Mouse (Mus musculus) embryonic facial prominence, embryonic 15.5 days (tissue): ENCODE results near the gene Gm8113. TPM values are rescaled to one million over a fixed set of nuclear protein-coding genes. Genes with fewer than 3 reads are reported as not detected.
A peak's percentile ranks its signal among the peaks of the same experiment; 100 is the strongest.
"Not testable (repeated sequence)": the region's sequence is repeated elsewhere in the genome, so short reads cannot be mapped to it uniquely, and the experiment has no call there.

ENCODE experiments used
- ATAC-seq: fragments of 200-750 bp; cut with Nextera tagmentation; 2 replicates; pipeline ENCODE4 v1.8.0; 2017; ENCODE audit warnings: low read depth, moderate TSS enrichment; ENCODE audit not compliant: insufficient number of reproducible peaks, low FRiP score, low TSS enrichment
- H3K27ac ChIP-seq: fragments of 300-500 bp; sonication (generic); replicated peaks from 2 replicates; pipeline ENCODE4 v1.5.1; 2015; ENCODE audit warnings: mild to moderate bottlenecking, inconsistent platforms
- H3K27me3 ChIP-seq: fragments of 300-500 bp; sonication (generic); 2 replicates; pipeline ENCODE4 v1.6.1; 2015; ENCODE audit warnings: inconsistent platforms
- H3K36me3 ChIP-seq: fragments of 300-500 bp; sonication (generic); 2 replicates; pipeline ENCODE4 v1.6.1; 2015; ENCODE audit warnings: mild to moderate bottlenecking, inconsistent platforms
- H3K4me1 ChIP-seq: fragments of 300-500 bp; sonication (generic); 2 replicates; pipeline ENCODE4 v1.6.1; 2015; ENCODE audit warnings: inconsistent platforms
- H3K4me2 ChIP-seq: fragments of 300-500 bp; sonication (generic); replicated peaks from 2 replicates; pipeline ENCODE4 v1.6.1; 2015; ENCODE audit warnings: mild to moderate bottlenecking, inconsistent platforms
- H3K4me3 ChIP-seq: fragments of 300-500 bp; sonication (generic); replicated peaks from 2 replicates; pipeline ENCODE4 v1.5.1; 2015; ENCODE audit warnings: mild to moderate bottlenecking, inconsistent platforms
- H3K9ac ChIP-seq: fragments of 300-500 bp; sonication (generic); 2 replicates; pipeline ENCODE4 v1.6.1; 2015; ENCODE audit warnings: inconsistent platforms
- H3K9me3 ChIP-seq: fragments of 300-500 bp; sonication (generic); replicated peaks from 2 replicates; pipeline ENCODE4 v1.6.1; 2016; ENCODE audit warnings: inconsistent platforms
- WGBS: fragments of 180-500 bp; shearing (Covaris S2); methylation state at CpG from one replicate; pipeline ENCODE4 v1.1.7; 2015; 5-methylcytosine and 5-hydroxymethylcytosine counted together
- polyA plus RNA-seq: library from polyadenylated mRNA; unstranded; fragments of >200 nt; fragmentation: Nextera tagmentation; extraction: Ambion mirVana; gene quantifications from 2 replicates; pipeline ENCODE4 v1.2.1, GENCODE M21; 2015

Gm8113 gene
- 5.5 and 5.9 TPM in 2 replicates for polyA plus RNA-seq

DNA sequence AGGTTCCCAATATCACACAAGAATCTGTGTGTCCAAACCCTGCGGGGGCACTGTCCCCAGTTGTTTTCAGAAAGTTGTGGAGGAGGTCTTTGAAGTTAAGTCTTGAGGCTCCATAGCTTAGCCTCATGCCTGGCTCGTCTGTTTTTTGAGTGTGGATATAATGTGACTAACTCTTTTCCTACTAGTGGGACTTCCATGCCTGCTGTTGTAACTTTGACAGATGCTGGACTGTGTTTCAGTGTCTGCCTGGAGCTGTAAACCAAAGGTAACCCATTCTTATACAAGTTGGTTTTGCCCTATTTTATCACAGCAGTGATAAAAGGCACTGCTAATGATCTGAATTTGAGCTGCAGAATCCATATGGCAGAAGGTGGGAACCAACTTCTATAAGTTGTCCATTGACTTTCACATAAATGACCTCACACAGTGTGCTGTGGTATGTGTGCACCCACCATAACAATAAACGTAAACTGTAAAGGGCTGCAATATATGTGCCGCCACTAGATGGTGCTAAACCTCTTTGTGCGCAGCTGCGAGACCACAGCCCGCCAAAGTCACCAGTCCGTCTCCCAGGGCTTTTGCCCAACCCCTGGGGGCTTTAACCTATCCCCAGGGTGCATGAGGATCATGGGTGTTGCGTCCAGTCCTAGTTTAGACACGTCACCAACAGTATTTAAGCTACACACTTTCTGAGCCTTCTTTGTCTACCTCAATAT, at the start of gene Gm8113:
Gm8113 (plus strand) TSS at position 703 of the 716 bp plus-strand sequence.
- H3K27me3 ChIP-seq, H3K36me3 ChIP-seq, H3K9me3 ChIP-seq, H3K9ac ChIP-seq, H3K4me1 ChIP-seq: not testable (repeated sequence)
- 7% methylated on average over 10 of the region's 10 CpGs for WGBS
- Histone ChIP-seq H3K4me3 (peak within 1 kb of the TSS; percentile 55), H3K27ac (peak within 1 kb of the TSS; percentile 89), H3K4me2 (peak within 1 kb of the TSS; percentile 35)
- peak; percentile 79; the same call in 1 of the 2 replicates for ATAC-seq

GRCm38 (mm10) chr14:43875417-43875816, 49.8 kb upstream of the Gm8113 start, which contains the start of gene Ear1:
Ear1 (minus strand) TSS chr14:43875517.
- H3K27me3 ChIP-seq, H3K27ac ChIP-seq, H3K36me3 ChIP-seq, H3K9me3 ChIP-seq, H3K4me2 ChIP-seq, H3K4me1 ChIP-seq, H3K4me3 ChIP-seq, H3K9ac ChIP-seq, ATAC-seq: not testable (repeated sequence)
- 90% methylated on average over 3 of the region's 3 CpGs for WGBS

DNA sequence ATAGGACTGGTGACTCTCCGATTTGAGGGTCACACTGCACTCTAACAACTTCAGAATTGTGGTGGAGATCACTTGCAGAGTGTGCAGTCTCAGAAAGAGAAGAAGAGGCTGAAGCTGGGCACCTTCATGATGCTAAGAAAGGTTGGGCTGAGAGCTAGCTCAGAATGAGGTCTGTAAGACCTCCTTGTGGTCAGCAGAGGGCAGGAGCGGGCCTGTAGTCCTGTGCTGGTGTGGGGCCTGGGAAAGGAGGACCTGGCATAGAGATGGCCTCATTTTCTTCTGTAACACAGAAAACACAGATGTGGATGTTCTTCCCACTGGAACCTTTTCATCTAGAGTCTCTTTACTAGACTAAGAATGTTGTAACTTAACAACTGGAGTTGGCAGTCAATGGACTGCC, 47.4 kb upstream of the Gm8113 start:
- not testable (repeated sequence) for H3K4me2 ChIP-seq, ATAC-seq, H3K9me3 ChIP-seq, H3K4me3 ChIP-seq, H3K27me3 ChIP-seq, H3K9ac ChIP-seq, H3K27ac ChIP-seq, H3K36me3 ChIP-seq, H3K4me1 ChIP-seq
- 59% methylated on average over 1 of the region's 2 CpGs for WGBS

DNA sequence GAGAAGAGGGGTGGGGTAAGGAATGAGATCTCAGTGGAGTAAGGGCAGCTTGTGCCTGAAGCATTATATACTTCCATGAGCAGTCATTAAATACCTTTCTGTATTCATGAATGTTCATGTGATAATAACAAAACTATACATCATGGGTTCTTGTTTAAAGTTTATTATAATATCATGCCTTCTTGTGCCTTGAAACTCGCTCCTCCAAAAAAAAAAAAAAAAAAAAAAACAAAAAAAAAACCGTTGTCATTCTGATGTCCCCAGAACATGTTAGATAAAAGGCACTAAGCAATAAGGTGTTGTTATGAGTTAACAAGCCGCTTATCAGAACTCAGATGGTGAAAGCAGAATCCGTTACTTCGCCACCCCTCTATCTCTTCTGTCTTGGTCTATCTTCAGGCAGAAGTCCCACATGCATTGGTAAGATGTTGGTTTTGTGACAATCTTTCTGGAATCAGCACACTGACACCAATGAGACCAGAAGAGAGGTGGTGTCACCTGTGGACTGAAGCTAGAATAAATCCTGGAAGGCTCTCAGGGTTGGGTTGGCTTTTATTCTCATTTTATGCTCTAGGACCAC, 45.1 kb upstream of the Gm8113 start:
- H3K4me1 ChIP-seq, H3K27me3 ChIP-seq, H3K9ac ChIP-seq, H3K4me3 ChIP-seq, H3K27ac ChIP-seq, H3K4me2 ChIP-seq, H3K9me3 ChIP-seq, H3K36me3 ChIP-seq, ATAC-seq: not testable (repeated sequence)
- 77% methylated on average over 5 of the region's 5 CpGs for WGBS

- WGBS, result 46% methylated on average over 1 of the region's 1 CpGs
These were observed 39.0 kb upstream of the Gm8113 start for GRCm38 (mm10) chr14:43886235-43886634.

DNA sequence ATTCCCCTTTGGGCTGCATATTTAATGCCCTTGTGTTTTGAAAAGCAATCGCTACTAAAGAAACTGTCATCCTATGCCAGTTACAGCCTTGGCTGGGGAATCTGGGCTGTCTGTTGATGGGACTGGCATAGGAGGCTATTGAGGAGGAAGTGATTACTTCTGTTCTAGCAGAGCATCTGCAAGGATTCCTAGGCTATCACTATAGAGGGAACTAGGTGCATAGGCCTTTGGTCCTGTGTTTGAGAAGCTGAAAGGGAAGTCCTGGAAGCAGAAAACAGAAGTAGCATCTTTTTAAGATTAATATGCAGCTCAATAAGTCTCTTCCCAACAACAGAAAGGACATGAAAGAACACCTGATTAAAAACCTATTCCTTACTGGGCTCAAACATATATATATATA, 33.9 kb upstream of the Gm8113 start:
- ATAC-seq, result not testable (repeated sequence)

More at GRCm38 (mm10) chr14:43886235-43886634, 39.0 kb upstream of the Gm8113 start:
- H3K36me3 ChIP-seq, H3K9me3 ChIP-seq, H3K4me2 ChIP-seq, H3K27me3 ChIP-seq, H3K4me1 ChIP-seq, H3K27ac ChIP-seq, H3K4me3 ChIP-seq, H3K9ac ChIP-seq, ATAC-seq: not testable (repeated sequence)

DNA sequence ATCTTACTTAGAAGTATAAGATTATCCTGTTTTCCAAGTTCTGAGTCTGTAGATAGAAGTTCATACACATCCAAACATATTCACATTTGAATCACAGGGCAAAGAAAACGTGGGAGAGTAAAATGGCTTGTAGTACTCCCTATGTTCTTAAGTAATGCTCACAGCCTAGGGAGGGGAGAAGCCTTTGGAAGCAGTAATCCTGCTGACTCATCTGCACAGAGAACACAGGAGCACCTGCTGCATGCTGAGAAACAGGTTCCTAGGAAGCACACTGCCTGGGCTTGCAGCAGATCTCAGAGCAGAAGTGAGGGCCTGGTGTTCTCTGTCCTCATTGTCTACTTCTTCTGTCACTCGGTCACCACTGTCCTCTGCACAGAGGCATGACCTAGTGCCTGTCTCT, 29.8 kb upstream of the Gm8113 start:
- WGBS, result 33% methylated on average over 2 of the region's 2 CpGs
- H3K9me3 ChIP-seq, H3K4me1 ChIP-seq, H3K36me3 ChIP-seq, H3K27ac ChIP-seq, ATAC-seq, H3K4me3 ChIP-seq, H3K9ac ChIP-seq, H3K27me3 ChIP-seq, H3K4me2 ChIP-seq: not testable (repeated sequence)

More for the DNA sequence above, 33.9 kb upstream of the Gm8113 start:
- H3K4me1 ChIP-seq, H3K9ac ChIP-seq, H3K4me2 ChIP-seq, H3K9me3 ChIP-seq, H3K27ac ChIP-seq, H3K27me3 ChIP-seq, H3K4me3 ChIP-seq, H3K36me3 ChIP-seq: not testable (repeated sequence)
- 100% methylated on average over 1 of the region's 1 CpGs for WGBS

GRCm38 (mm10) chr14:43898577-43898976, 26.6 kb upstream of the Gm8113 start:
- H3K9ac ChIP-seq, H3K4me3 ChIP-seq, H3K27ac ChIP-seq, H3K27me3 ChIP-seq, H3K4me2 ChIP-seq, H3K36me3 ChIP-seq, H3K9me3 ChIP-seq, H3K4me1 ChIP-seq, ATAC-seq: not testable (repeated sequence)
- 76% methylated on average over 3 of the region's 3 CpGs for WGBS

DNA sequence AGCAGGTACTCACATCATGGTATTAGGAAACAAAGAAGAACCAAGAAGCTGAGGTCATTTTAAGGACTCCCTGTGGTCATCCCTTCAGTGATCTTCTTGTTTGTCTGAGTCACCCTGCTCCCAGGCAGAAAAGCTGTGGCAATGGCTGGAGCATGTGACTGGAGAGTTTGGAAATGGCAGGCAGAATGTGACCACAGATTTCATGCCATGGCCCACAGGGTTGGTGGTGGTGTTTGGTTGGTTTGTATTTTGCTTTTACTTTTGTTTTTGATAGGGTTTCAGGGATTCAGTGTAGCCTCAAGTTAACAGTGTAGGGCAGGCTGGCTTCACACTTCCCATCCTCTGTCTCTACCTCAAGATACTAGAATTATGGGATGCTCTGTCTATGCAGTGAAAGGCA, 7.0 kb upstream of the Gm8113 start:
- not testable (repeated sequence) for H3K9ac ChIP-seq, H3K27ac ChIP-seq, H3K4me2 ChIP-seq, H3K9me3 ChIP-seq, H3K4me3 ChIP-seq, H3K27me3 ChIP-seq, H3K4me1 ChIP-seq, H3K36me3 ChIP-seq, ATAC-seq

- not testable (repeated sequence) for H3K4me1 ChIP-seq, H3K27ac ChIP-seq, H3K36me3 ChIP-seq, H3K9me3 ChIP-seq, H3K27me3 ChIP-seq, ATAC-seq, H3K4me2 ChIP-seq, H3K4me3 ChIP-seq, H3K9ac ChIP-seq
- WGBS, result 84% methylated on average over 3 of the region's 3 CpGs
These were observed 1.7 kb upstream of the Gm8113 start, which contains the start of gene Ear10 for GRCm38 (mm10) chr14:43923459-43923858. Ear10 (minus strand) TSS chr14:43923559.

- peak overlapping the region; percentile 55 for H3K4me3 ChIP-seq
- not testable (repeated sequence) for H3K9me3 ChIP-seq, ATAC-seq, H3K9ac ChIP-seq, H3K4me1 ChIP-seq, H3K36me3 ChIP-seq, H3K27me3 ChIP-seq
- peak overlapping the region; percentile 89 for H3K27ac ChIP-seq
- WGBS, result 6% methylated on average over 21 of the region's 21 CpGs
- peak overlapping the region; percentile 35 for H3K4me2 ChIP-seq
These were observed 287 bp downstream of the Gm8113 start for GRCm38 (mm10) chr14:43925404-43925950.
